Mouse (Mus musculus) spleen, adult 12 weeks (tissue): ENCODE measurements around the gene Col8a2.

ENCODE experiments used
- DNase-seq: peaks from one replicate; pipeline ENCODE4 v3.0.0; 2022; ENCODE audit warnings: low spot score

Gene Col8a2

DNA sequence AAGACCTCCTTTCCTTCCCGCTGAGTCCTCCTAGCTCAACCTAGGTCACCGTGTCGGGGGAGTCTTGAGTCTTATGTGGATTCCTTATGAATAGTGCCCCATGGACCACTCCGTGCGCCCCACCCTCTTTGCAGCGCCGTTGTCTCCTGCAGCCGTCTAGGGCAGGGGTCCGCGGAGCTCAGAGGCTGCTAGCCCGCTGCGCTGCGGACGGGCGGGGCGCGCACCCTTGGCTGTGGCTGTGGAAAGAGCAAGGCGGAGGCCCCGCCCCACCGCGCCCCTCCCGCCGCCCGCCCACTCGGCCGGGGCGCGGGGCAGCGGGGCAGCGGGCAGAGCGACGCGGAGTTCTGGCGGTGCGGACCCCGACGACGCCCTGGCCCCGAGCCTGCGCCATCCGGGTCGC, at the start of gene Col8a2:
Gene Col8a2, plus strand, starts transcription at position 302 of the 400 bp plus-strand sequence.
- no peak for DNase-seq

DNA sequence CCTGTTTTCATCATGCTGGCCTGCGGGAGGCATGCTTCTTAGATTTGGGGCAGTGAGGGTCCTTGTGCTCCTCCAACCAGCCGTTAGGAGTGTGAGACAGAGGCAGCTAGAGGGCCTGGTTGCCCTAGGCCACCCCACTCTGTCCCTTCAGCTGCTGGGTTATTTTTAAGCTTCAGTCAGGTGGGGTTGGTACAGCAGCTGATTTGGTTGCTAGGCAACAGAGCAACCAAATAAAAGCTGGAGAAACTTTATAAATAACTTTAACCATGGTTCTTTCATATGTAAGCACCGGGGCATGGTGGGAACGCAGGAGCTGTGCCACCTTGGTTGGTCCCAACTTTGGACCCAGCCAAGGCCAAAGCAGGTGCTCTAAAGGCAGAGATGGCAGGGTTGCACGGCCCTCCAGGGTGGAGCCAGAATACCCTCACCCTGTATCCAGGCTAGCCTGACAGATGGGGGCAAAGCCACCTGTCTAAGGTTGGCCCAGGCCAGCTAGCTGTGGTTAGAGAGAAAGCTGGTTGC, 48.8 kb upstream of the Col8a2 start:
- DNase-seq, result no peak

DNA sequence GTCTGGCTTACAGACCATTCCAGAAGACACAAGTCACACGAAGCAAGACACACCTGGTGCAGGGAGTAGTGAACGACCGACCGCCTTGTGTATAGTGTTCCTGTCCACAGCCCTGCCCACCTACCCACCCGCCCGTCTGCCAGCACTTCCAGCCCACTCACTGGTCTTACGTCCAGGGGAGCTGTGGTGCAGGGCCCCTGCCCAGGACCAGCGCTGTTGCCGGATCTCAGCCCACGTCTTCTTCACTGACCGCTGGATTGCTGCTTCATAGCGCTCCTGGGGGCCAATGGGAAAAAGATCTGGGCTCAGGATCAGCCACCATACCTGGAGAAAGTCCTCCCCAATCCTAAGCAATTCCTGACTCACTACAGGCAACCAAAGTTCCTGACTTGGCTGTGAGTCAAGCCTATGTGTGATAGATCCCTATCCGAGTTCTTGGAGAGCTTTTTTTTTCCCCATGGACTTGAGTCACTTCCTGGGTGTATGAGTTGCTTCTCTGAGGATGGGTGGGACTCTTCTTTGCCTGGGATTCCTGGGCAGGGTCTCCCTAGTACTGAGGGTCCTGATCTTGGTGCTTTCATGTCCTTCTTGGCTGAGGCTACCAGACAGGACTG, 46.6 kb upstream of the Col8a2 start:
- no peak for DNase-seq

DNA sequence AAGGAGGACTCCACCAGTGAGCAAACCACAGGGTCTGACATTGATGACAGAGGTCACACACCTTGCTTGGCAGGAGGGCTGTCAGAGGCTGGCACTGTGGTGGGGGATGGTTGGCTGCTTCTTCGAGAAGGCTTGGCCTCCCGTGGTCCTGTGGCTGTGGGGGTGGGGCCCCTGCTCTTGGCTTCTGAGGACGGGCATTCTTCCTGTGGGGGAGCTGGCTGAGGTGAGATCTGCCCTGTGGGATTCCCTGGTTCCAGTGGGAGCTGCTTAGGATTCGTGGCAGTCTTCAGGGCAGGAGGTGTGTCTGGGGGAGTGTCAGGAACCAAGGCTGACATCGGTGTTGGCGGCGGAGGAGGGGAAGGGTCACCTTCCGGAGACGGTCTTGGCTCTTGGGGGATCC, 44.6 kb upstream of the Col8a2 start:
- DNase-seq, result no peak

DNA sequence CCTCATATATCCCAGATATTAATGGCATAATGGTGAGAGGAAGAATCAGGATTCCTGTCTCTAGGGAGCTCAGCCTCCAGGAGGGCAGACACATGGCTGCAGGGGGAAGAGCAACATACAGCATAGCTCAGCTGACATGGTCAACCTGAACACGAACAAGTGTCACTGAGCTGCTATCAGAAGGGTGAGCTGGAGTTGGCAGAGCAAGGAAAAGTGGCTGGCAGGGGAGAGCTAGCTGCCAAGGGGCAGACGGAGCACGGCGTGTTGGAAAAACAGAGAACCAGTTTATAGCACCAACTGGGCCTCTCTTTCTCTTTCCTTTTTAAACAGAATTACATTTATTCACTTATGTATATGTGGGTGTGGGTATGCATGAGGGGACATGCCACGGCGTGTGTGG, 44.1 kb upstream of the Col8a2 start:
- no peak for DNase-seq

DNA sequence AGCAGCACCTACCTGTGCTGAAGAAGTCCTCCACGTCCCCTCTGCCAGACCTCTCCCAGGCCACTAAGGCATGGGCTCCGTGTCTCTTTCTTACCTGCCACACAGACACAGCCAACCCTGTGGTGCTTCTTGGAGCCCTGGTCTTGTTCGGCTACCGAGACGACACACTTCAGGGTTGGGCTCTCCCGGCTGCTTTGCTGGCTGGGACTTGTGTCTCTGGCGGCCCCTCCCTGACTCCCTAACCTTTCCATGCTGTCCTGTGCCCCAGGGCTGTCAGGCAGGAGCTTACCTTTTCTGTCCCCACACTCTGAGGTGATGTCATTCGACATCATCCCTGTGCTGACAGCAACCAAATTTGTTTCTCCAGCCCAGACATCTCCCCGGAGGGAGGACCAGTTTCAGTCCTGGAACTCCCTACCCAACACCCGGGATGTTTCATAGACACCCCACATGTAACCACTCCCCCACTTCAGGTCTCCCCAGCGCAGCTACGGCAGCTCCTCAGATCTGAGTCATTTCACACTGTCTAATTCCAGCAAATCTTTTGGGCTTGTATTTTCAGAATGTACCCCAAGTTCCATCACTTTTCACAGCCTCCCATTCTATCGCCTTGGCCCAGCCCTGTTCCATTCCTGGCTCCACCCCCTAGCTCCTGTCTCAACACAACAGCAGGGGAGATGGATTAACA, 40.2 kb upstream of the Col8a2 start:
- DNase-seq, result no peak

DNA sequence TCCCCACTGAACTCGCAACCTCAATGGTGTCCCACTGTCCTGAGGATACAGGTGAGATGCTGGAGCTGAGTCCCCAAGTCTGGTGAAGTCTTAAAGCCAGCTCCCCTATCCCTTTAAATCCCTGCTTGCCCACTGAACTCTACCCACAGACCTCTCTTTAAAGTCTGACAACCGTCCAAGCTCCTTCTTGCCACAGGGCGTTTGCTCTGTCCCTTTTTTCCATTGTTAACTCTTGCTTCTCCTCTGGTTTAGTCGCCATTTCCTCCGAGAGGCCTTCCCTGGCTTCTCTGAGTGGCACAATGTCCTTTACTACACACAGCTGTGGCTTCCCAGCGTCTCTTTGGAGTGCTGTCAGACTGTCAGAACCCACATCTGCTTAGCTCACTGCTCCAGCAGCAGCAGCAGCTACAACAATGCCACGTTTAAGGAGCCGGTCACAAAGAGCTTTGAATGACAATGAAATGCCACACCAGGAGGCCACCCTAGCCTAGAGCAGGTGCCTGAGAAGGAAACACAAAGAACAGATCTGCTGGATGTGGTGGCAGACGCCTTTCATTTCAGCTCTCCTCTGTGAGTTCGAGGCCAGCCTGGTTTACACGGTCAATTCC, 38.2 kb upstream of the Col8a2 start:
- no peak for DNase-seq

DNA sequence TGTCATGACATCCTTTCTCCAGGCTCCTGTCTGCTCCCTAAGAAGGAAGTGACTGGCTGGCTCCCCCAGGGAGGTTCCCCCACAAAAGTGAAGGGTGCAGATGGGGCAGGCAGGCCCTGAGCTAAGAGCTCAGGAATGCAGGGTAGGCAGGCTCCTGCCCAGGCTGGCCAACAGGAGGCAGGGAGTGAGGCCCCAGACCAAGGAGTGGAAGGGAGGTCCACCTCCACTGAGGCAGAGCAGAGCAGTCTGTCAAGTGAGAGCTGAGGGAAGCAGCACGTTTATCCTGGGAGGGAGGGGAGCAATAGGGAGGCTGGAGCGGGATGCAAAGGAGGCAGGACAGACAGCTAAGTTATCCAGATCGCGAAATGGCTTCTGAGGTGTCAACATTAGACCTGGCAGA, 35.9 kb upstream of the Col8a2 start:
- DNase-seq, result no peak

DNA sequence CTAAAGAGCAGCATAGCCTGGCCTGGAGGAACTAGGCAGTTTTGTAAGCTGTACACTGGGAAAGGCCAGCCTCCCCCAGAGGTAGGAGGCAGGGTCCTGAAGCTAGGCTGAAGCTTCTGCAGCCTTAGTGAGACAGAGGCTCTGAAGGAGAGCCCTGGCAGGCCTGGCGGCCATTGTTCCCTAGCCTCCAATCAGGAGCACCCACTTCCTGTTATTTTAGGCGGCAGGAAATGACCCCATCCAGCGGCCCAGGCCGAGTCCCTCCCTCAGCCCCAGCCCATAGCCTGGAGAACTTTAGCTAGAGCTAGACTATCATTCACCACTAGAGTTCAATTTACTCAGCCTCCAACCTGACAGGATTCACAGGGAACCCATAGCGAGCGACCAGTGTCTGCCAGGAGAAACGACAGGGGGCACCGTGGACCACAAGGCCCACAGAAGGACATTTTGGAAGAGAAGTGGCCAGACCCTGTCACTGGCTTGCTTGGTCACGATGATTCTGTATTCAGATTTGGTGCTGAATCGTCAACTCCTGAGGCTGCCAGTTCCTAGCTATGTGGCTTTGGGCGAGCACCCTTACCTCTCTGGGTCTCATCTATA, 34.8 kb upstream of the Col8a2 start:
- DNase-seq, result no peak

DNA sequence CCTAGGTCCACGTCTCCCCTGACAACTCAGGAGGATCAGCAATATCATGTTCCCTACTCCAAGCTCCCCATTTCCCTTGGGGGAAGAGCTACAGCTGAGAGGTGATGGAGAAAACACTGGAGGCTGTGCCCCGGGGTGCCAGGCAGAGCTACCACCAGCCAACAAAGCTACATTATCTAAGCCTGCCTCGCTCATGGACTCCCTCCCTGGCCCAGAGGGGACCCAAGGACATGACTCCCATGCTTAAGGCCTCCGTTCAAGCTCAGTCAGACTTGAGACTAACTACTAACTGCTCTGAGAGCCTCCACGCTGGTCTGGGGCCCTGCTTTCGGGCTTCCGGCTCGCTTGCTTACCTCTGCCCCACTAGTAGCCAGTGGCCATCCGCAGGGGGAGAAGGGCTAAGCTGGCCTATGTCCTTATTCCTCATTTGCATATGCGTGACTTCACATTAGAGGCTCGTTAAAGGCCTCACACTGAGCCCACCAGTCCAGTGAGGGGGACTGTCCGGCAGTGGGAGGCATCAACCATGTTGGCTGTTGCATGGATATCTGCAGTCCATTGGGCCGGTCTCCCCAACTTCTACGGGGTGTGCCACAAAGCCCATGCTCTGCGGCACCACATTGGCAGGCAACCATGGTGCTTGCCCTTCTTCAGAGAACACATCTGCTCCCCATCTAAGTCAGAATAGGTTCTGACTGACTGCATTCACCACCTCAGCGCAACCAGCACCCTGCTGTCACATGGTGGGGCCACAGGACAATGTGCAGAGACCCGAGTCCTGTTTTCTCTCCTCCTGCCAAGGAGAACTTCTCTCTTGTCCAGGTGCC, 34.0 kb upstream of the Col8a2 start:
- no peak for DNase-seq

DNA sequence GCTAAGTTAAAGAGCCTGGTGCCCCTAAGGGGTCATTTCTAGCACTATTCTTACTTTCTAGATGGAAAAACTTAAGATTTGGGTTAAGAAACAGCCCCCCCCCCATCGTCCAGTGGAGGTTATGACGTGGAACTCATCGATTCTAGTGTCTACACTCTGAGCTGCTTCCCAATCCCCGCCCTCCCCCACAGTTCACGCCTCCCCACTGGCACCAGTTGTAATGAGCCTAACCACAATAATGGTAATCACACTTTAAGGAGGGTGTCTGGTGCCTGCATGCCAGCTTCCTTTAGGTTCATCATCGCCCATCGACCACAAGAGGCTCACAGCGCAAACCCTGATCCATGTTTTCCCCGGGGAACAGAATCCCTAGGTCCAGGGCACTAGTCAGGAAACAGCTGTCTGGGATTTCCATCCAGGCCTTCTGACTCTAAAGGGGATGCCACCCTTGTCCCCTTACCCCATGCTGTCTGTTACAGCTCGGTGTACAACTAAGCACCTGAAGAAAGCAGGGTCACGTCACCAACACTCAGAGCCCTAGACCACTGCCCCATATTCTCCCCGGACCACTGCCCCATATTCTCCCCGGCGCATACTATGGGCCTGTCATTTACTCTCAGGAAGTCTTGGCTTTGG, 32.8 kb upstream of the Col8a2 start:
- no peak for DNase-seq

DNA sequence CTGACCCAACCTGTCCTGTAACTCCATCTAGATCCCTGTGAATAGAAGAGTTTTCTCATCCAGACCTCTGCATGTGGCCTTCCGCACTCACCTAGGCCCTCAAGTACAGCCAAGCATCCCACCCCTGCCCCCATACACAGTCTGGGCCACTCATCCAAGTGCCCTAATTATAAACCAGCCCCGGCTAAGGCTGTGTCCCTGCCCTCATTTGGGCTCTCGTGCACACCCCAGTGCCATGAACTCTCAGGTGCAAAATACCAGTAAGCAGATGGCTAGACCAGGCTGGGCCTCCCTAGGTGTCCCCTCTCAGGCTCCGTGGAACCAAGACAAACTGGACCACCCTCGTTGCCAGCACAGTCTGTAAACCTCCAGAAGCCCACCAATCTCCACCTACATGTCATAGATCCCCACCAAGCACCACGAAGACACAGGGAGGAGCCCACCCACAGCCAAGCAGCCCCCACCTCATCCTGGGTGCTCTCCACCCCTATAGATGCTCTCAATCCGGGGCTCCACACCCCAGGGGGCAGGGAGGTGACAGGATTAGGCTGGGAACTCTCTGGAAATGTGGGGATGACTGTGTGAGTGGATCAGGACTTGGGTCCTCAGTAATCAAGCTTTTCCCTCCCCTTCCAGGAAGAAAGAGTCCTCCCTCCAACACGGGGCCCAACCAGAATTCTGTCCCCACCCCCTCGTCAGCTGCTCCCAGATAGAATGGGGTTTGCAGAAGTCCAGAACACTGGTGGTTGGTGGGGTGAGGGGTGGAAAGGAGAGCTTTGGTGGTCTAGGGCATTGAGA, 32.1 kb upstream of the Col8a2 start:
- no peak for DNase-seq

DNA sequence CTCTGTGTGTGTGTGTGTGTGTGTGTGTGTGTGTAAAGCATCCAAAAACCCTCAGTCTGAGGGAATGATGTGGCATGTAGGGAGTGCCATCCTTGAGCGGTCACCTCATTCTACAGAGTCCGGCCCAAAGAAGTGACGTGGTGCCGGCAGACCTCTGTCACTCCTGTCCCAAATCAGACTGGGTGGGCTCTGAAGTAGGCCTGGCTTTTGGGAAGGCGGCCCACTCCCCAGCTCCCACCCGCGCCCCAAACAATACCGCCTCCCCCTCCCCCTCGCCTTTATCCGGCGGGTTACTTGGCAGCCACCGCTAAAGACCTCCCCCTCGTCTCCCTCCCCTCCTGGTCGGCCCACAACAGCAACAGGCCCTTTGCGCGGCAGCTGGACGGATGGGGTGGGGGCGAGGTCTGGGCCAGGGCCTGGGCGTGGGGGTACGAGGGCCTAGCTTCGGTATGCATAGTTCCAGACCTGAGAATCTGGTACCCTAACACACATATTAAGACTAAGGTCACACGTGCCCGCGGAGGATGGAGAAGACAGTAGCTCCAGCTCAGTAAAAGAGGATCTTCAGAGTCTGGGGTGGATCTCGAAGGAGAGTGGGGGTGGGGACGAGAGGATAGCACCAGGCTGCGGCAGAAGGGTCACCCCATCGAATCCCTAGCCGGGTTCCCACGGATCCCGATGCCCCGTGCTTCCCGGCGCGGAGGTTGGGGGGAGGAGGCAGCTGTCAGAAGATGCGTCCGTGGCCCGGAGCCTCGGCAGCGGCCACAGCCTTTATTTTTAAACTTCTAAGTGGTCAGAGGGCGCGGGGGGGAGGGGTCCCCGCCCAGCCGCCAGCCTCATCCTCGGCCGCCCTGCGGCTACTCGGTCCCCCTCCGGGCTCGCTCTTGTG, 31.2 kb upstream of the Col8a2 start:
- no peak for DNase-seq

DNA sequence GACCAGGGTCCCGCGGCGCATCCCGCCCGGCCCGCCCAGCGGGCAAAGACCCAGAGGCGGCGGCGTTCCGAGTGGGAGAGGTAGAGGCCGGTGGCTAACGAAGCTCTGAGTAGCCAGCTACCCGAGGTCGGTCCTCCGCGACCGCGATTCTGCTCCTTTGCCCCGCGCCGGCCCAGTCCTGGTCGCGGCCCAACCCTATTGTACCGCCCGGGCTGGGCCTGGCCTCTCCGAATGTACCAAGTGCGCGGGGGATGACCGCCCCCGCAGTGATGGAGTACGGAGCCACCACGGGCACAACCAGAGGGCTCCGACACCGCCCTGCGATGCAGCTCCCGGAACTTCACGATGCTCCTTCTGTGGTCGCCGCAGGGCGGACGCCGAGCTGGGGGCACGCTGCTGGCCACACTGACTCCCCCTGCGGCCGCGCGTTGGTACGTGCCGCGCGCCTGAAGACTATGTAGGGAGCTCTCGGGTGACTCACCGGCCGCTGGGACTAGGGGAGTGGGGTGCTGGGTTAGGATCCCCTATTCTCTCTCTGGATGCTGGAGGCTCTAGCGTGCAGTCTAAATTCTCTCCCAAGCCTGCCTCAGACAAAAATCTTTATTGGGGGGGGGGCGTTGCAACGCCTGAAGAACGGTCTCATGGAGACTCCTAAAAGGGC, 30.3 kb upstream of the Col8a2 start, which contains the start of gene Map7d1:
Gene Map7d1, minus strand, starts transcription at position 213 of the 661 bp plus-strand sequence.
- peak; percentile 83 for DNase-seq

DNA sequence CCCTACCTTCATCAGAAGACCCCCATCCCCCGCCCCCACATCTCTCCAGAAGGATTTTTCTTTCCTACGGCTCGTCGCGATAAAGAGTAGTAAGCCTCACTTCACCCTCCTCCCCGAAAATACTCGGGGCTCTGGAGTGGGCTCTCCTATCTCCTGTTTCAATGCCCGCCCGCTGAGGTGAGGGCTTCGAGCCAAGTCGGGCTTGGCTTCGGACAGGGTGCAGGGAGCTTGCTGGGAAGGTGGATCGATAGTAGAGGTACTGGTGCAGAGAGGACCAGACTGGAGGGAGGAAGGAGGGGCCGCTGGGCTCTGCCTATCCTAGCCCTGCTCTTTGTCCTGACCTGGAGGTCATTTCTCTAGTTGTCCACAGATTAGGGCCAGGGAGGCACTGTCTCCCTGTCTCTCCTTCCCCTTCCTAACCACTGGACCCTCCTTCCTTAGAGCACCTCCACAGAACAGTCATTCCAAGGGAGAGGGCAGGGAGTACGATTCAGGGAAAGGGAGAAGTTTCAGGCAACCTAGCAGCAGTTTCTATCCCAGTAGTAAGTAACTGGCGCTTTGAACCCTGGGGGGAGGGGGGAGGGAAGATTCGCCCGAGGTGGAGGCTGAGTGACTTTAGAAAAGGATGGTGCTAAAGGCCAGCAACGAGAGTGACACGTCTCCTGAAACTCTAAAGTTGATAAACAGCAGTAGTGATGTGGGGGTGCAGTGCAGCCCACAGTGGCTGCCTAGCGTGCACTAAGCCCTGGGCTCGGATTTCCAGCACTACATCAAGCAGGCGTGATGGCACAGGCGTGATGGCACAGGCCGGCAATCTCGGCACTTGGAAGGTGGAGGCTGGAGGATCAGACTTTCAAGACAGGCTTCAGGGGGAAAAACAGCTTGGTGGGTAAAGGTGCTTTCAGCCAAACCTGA, 29.4 kb upstream of the Col8a2 start:
- no peak for DNase-seq

DNA sequence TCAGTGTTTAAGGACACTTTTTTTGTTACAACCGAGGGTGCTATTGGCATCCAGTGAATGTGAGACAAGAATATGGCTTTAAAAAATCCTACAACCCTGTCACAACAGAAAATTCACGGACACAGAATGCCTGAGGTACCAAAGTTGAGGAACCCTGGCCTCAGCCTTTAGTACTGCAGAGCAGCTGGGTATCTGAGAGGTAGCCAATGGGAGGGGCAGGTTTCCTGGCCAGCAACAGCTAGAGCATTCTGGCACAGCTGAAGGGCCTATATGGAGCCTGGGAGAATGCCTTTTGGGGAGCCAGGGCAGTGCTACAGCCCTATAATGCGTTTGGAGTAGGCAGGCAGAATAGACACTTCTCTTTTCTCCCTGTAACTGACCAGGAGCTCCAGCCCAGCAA, 27.5 kb upstream of the Col8a2 start:
- no peak for DNase-seq

DNA sequence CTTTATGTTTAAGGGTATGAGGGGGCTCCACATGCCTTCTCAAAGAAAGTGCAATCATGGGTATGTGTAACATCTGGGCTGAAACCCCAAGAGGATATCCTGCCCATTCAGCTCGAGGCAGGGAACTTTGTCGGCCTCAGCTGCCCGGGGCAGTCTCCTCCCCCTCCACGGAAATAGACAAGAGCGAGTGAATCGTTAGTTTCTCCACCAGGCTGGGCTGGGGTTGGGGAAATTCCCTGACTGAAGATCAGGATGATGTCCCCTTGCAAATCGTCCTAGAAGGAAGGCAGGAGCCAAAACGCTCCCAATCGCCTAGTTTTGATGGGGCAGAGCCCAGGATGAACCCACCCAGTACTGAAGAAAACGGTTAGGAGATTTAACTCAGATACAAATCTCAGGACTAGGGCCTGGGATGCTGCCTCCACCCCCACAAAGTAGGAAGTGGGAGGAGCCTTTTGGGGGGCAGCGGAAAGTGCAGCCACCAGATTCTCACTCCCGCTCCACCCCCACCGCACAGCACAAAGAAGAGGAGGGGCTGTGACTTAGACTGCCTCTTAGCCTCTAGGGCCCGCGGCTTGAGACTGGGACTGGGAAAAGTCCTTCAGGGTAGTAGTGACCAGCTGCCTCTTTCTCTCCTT, 27.0 kb upstream of the Col8a2 start:
- peak; percentile 39 for DNase-seq
